Mouse (Mus musculus): ENCODE results near the gene Nkain2. TPM values are rescaled to one million over a fixed set of nuclear protein-coding genes. Genes with fewer than 3 reads are reported as not detected.
"Not testable (repeated sequence)": the region's sequence is repeated elsewhere in the genome, so short reads cannot be mapped to it uniquely, and the experiment has no call there.

Nkain2 gene
- total RNA-seq, 2 experiments from 2014 or later, result 35.2 to 37.9 TPM

DNA sequence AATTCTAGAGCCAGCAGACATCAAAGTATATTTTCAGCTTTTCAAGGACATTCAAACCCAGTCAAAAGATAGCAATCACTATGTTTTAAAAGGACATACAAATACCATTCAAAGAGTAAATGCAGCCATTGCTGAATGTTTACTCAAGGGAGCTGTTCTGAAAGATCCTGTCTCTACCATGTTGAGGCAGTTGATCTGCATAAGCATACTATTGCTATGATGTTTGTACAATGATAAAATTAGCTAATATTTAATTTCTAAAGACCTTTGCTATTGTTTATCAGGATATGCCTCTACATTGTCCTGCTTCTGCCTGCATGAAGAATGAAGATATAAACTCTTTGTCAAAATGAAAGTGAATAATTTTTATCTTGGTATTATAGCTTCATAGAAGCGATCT lies 606.6 kb downstream of the Nkain2 start:
- DNase-seq (ENCODE audit: low spot score in 2 of 2), result no peak
- intact Hi-C loops (cut with DNase I), result no loop called here

DNA sequence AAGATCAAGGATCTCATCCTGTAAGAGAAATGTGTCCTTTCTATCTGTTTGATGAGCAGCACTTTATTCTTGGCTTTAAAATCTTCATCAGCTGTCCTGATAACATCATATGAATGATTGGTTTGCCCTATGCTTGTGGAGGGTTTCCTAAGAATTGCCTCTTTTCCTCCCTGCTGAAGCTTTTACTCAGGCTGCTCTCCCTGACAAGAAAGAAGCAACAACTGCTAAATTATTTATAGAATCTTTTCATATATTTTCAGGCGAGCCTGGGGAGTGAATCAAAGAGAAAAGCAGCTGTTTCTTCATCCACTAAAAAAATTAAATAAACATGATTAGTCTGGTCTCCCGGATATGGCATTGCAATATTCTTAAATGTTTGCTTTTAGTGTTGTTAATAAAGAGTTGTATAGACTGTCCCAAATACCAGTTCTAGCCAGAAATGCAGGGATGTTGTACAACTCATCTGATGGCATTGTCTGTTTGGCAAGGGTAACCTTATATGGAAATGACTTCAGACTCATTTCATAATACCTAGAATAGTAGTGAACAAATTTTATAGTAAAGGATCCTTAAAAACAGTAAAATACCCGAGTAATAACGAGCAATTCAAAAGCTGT lies 646.9 kb downstream of the Nkain2 start:
- intact Hi-C loops (cut with DNase I), result no loop called here
- DNase-seq (ENCODE audit: low spot score in 2 of 2), result no peak

DNA sequence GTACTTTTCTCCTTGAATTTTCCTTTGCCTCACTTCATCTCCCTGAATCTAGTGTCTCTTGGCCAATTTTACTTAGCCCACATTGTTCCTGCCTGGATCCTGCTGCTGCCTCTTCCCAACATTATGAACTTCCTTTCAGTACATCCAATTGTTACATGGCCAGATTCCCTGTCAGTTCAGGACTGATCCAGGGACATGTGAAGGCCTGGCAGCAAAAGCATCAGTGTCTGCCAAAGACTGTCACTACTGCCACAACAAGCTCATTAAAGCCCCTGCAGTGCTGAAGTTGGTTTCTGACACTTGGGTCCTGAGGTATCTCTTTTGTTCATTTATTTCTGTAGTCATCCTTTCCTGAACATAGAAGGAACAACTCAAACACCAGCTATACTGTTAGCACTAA lies 649.1 kb downstream of the Nkain2 start:
- intact Hi-C loops (cut with DNase I), result no loop called here
- DNase-seq (ENCODE audit: low spot score in 2 of 2), result no peak

DNA sequence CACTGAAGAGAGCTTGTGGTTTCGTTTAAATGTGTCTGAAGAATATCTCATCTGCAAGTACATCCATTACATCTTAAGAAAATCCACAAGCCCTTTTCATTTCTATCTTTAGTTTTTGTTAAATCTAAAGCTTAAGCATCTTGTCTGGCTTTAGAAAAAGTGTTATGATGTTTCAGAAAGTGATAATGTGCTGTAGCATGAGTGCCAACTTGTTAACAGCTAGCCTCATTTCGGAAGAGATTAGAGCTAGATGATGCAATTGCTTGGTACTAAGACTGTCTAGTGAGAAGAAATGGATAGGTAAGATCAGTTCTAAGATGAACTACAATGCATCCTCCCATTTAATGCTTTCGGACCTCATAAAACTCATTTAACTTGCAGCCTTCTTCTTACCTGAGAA lies 707.3 kb downstream of the Nkain2 start:
- DNase-seq (ENCODE audit: low spot score in 2 of 2), result peak in 1 of 2 experiments; percentile 17
- intact Hi-C loops (cut with DNase I), result no loop called here

DNA sequence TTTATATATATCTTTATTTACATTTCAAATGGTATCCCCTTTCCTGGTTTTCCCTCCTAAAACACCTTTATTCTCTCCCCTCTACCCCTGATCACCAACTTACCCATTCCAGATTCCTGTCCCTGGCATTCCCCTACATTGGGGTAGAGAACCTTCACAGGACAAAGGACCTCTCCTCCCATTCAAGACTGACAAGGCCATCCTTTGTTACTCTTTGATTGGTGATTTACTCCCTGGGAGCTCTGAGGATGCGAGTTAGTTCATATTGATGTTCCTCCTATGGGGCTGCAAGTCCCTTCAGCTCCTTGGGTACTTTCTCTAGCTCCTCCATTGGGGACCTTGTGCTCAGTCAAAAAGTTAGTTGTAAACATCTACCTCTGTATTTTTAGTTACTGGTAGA lies 798.9 kb downstream of the Nkain2 start:
- no peak for DNase-seq (ENCODE audit: low spot score in 2 of 2)
- intact Hi-C loops (cut with DNase I), result no loop called here

DNA sequence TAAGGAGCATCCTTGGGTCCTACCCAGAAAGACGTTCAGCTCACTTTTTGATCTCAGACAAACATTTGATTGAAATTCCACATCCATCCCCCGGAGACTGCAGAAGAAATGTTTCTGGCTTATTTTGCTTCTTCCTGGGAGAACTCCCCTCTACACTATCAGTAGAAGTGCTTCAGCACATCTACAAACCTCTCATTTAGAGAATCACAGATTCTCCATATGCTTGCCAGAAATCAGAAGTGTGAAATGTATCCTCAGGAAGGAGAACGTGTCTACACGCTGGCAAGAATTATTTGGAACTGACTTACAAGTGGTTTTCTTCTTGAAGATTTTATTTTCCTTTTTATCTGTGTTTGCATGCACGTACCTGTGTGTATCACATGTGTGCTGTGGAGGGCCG lies 829.9 kb downstream of the Nkain2 start:
- intact Hi-C loops (cut with DNase I), result no loop called here

DNA sequence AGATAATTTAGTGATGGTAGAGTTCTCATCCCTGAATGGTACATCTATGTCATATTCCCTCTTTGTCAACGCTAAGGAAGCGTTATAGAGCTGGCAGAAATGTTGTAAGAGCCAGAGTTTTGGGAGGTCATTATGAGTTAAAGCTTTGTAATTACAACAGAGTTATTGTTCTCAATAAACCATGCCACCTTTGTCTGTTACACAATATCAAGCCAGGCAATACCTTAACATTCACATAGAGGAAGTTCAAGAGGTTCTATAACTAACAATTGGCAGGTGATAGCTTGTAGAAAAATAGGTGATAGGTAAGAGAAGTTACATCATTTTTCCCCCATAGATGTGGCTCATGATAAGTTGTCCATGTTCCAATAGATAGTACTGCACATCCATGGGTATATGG lies 832.0 kb downstream of the Nkain2 start:
- no peak for DNase-seq (ENCODE audit: low spot score in 2 of 2)
- intact Hi-C loops (cut with DNase I), result no loop called here

More for the DNA sequence above, 829.9 kb downstream of the Nkain2 start:
- DNase-seq (ENCODE audit: low spot score in 2 of 2), result peak in 1 of 2 experiments; percentile 35

DNA sequence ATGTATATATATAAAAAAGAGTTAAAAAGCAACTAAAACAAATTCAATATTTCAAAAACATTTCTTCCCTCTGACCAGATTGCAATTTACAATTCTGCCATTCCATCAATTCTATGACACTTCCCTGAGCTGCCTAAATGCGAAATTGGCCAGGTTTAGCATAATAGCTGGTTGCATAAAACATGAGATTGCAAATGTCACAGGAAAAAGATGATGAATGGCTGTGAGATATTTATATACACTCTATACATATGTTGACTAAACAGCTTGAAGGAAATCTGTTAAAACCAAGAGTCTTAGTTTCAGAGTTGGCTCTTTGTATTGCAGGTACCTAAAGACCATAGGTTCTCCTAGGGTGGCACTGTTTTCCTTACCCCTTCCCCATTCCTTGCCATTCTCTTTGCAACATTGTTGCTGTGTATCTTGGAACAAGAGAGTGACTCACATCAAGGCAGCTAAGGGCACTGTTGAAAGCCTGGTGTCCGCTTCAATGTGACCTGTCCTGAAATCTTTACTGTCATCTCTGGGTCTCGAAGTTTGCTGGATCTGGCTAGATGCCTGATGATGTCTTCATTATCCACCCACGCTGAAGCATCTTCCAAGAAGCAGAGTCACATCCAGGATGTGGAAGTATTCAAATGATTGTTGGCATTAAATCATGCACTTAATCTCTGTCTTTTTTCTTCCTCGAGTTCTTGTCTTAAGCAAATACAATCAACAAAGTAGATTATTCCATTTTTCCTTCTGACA lies 837.5 kb downstream of the Nkain2 start:
- intact Hi-C loops (cut with DNase I), result no loop called here
- peak; percentile 11 to 49 for DNase-seq (ENCODE audit: low spot score in 2 of 2)

DNA sequence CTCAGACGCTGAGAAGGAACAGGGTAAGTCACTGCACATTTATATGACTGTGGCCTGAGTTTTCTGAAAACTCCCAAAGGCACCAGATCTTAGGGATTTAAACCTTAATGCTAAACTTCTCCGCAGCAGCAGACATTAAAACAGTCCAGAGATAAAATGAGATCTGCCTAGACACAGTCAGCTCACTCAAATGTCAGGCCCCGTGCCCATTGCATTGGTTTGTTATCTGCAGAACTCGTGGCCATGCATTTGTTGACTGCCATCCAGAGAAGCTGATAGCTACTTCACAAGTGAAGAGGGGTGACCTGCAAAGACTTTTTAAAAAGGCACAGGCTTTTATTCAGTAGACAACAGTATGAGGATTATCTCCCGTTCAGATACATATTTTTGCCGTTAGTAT lies 838.2 kb downstream of the Nkain2 start:
- intact Hi-C loops (cut with DNase I), result no loop called here
- DNase-seq (ENCODE audit: low spot score in 2 of 2), result peak in 1 of 2 experiments; percentile 14

DNA sequence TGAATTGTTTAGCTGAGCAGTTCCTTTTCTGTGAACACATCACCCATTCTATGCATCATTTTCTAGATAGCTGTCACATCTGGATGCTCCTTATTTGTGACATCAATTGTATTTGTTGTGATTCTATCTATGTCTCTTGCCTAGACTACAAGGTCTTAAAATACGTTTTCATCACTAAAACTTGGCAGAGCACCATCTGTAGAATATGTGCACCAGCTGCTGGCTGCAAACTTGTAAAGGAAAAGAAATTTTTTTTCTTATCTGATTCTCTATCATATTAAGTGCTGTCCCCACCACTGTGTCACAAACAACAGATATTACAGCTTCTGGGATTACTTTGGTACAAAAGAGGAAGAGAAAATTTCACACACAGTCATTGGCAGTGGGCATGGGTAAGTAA lies 860.3 kb downstream of the Nkain2 start:
- peak; percentile 38 to 44 for DNase-seq (ENCODE audit: low spot score in 2 of 2)
- intact Hi-C loops (cut with DNase I), result no loop called here

DNA sequence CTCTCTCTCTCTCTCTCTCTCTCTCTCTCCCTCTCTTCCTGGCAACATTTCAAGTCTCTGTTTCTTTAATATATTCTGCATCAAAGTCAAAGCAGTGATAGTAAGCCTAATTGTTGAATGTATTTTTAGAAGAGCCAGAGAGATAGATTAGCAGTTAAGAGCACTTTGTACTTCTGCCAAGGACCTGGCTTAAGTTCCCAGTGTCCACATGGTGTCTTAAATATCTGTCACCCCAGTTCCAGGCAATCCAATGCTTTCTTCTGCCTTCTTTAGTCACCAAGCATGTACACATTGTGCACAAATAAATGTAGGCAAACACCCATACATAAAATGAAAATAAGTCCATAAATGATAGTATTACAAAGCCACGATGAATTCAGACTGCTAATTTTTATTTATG lies 871.9 kb downstream of the Nkain2 start:
- intact Hi-C loops (cut with DNase I), result no loop called here
- no peak for DNase-seq (ENCODE audit: low spot score in 2 of 2)

DNA sequence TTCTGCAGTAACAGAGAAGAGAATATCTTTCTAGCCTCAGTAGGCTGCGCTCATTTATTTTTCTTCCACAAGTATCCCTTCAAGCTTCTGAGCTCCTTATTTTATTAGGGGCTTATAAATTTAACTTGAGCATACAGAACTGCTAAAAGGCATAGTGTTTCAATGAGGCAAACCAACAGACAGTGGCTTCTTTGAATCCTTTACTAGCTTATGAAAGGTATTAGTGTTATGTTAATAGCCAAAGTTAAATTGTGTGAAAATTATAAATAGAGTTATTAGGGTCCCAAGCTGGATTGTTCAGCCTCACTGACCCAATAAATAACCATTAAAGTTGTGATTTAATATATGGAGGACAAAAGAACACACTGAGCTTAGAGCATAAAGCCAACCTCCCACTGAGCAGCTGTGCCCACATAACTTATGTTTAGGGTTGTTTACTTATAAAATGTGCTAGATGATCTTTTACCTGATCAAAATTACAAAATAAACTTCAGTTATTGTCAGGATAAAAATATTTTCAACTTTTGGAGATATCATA lies 889.0 kb downstream of the Nkain2 start:
- no peak for DNase-seq (ENCODE audit: low spot score in 2 of 2)
- intact Hi-C loops (cut with DNase I), result no loop called here

DNA sequence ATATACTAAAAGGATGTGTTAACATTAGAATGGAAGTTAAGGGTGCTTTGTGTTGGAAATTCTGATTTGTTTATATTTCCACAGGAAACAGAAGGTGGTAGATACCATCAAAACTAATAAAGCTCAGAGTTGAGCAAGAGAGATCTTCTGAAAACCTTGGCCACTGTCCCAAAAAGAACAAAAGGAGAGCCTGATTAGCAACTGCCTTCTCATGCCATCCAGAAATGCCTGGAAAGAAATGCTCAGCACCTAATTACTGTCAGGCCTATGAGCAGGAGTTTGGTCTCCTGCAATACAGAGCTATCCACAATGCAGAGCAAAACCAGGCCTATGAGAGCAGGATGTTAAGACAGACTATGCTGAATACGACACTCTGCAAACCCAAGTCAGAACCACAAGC lies 897.1 kb downstream of the Nkain2 start:
- DNase-seq (ENCODE audit: low spot score in 2 of 2), result no peak
- intact Hi-C loops (cut with DNase I), result no loop called here

DNA sequence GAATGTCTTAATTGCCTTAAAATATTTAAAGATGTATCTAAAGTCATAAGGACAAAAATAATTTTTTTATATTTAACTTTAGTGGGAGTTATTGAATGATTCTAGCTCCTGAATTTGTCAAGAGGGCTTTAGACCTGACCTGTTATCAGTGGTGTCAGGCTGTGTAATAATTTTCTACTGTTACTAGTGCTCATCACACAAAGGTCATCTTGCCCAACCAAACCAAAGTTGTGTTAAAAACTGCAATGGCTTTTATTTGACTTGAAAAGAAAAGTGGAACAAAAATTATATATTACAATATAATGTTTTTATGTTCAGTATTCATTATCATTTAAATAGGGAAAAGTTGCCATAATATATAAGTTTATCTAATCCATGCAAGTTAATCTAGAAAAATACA lies 911.9 kb downstream of the Nkain2 start:
- no peak for DNase-seq (ENCODE audit: low spot score in 2 of 2)
- intact Hi-C loops (cut with DNase I), result no loop called here

DNA sequence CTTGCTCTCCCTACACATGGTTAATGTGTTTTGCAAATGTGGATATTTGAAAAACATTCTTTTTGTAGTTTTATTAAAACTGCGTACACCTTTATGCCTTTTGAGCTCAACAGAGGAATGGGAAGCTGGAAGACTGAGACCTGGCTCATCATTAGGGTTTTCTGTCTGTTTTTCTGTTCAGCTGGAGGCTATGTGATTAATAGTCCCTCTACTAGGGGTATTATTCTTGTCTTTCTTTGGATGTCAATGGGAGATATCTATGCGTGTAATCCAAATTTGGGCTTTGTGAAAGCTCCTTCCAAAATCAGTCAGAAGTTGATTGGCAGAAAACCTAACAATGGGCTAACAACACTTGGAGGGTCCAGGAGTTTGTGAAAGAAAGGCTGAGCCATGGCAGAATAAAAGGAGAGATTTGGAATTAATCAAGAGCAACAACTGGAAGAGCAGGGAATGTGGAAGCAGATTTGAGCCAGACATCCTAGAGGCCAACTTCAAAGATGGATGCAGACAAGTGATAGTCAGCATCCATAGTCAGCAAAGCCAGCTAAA lies 943.0 kb downstream of the Nkain2 start:
- DNase-seq (ENCODE audit: low spot score in 2 of 2), result no peak
- intact Hi-C loops (cut with DNase I), result no loop called here

DNA sequence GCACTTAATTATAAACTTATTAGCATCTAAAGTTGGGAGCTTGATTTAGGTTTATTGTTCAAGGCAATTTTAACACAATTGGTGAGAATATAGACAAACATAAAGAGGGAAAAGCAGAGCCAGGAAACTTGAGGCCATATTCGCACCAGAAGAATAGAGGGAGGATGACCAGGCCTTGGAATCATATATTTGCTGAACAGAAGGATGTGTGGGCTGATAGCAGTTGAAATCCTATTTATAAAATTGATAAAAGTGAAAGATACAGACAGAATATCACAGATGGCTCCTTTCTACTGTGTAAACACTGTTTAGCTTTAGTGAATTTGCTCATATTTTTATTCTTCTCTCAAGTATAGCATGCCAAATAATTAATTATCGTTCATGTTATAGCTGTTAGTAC lies 958.3 kb downstream of the Nkain2 start:
- DNase-seq (ENCODE audit: low spot score in 2 of 2), result peak in 1 of 2 experiments; percentile 18
- intact Hi-C loops (cut with DNase I), result no loop called here

DNA sequence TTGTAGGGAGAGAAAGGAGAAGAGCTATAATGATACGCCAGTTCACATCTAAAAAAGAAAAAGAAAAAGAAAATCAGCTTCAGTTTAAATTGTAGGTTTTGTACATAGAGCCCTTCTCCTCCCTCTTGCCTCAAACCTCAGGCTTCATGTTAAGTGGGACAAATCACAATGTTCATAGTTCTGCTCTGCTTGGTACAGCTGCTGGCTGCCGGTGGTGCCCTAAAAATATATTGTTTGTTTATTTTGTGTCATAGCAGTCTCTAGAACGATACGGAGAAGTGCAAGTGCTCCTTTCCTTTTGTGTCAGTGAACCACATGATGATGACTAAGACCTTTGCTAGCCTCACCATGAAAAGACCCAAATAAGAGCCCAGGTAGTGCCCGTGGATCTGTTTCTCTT lies 962.6 kb downstream of the Nkain2 start:
- intact Hi-C loops (cut with DNase I), result no loop called here
- DNase-seq (ENCODE audit: low spot score in 2 of 2), result peak in 1 of 2 experiments; percentile 14

DNA sequence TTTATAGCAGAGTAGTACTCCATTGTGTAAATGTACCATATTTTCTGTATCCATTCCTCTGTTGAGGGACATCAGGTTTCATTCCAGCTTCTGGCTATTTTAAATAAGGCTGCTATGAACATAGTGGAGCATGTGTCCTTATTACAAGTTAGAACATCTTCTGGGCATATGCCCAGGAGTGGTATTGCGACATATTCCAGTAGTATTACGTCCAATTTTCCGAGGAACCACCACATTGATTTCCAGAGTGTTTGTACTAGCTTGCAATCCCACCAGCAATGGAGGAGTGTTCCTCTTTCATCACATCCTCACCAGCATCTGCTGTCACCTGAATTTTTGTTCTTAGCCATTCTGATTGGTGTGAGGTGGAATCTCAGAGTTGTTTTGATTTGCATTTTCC lies 969.4 kb downstream of the Nkain2 start:
- intact Hi-C loops (cut with DNase I); DNase-seq (ENCODE audit: low spot score in 2 of 2): not testable (repeated sequence)

DNA sequence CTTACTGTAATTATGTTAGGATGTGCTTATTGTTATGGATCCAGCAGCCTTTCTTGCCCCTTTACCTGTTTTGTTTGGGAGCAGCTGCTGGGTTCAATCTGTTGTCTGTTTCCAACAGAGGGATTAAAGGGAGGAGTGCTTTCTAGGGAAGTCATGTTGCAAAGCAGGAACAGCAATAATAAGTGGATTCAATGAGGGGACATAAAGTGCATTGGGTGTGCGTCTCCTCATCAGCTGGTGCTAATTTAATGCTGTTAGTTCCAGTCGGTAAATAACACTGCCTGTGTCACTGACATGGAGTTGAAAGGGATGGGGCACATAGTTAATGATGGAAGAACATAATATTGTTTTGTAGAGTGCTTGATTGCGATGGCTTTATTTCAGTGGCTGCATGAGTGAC lies 982.8 kb downstream of the Nkain2 start:
- intact Hi-C loops (cut with DNase I), result no loop called here
- no peak for DNase-seq (ENCODE audit: low spot score in 2 of 2)

DNA sequence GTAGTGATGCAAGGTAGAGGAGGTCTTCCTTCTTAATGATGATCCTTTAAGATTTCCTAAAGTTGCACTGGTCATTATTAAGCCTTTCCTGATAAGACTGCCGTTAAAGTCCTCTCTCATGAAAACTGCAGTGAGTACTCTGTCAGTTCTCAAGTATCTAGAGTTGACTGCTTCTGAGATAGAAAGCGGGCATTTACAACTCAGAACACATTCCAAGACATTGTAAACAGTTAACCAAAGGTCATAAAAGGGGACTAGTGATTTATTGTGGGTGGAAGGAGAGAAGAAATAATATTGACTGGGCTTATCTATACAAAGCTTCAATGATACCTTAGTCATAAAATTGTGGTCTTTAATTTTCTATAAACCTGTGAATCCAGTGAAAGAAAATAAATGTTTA lies 990.8 kb downstream of the Nkain2 start:
- intact Hi-C loops (cut with DNase I), result no loop called here
- DNase-seq (ENCODE audit: low spot score in 2 of 2), result no peak

Data from left cerebral cortex, postnatal 14 days (tissue).